Mouse (Mus musculus) cerebellum, adult 9-10 months (tissue): Measurements from ENCODE around the gene Socs7.
"Not testable (repeated sequence)": the region's sequence is repeated elsewhere in the genome, so short reads cannot be mapped to it uniquely, and the experiment has no call there.

Experiments used
- DNase-seq: peaks from one replicate; pipeline ENCODE4 v3.0.0; 2022

Gene Socs7

DNA sequence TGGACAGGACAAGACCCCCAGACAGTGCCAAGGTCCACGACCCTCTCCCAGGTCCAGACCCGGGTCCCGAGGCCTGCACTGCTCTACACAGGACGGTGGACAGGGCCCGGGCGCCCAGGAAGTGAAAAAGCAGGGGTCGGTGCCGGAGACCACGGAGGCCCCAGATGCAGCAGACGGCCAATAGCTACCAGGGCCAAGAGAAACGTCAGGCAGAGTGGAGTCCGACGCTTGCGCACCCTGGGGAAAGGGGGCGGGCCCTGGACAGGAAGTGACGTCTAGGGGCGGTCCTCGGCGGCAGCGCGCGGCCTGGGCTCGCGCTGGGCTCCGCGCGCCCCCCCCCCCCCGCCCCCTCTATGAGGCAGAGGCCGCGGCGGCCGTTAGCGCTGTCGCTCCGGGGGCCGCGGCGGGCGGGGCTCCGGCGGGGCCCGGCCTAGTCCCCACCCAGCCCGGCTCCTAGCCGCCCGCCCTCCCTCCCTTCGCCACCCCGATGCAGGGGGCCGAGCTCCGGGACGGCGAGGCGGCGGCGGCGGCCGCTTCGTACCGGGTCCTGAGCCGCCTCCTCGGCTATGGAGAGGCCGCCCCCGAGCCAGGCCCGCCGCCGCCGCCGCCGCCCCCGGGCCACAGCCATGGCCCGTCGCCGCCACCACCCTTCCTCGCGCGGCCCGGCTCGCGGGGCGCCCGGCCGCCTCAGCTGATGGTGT, at the start of gene Socs7:
TSS of gene Socs7 (plus strand) at position 604 of the 701 bp plus-strand sequence.
- peak; percentile 93 for DNase-seq

DNA sequence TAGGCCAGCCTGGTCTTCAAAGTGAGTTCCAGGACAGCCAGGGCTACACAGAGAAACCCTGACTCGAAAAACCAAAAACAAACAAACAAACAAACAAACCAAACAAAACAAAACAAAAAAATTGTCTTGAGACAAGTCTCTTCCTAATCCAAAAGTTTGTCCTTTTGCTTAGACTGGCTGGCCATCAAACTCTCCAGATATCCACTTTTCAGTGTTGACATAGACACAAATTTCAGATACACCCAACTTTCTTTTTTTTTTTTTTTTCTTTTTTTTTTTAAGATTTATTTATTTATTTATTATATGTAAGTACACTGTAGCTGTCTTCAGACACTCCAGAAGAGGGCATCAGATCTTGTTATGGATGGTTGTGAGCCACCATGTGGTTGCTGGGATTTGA, 49.5 kb upstream of the Socs7 start:
- DNase-seq = not testable (repeated sequence)

DNA sequence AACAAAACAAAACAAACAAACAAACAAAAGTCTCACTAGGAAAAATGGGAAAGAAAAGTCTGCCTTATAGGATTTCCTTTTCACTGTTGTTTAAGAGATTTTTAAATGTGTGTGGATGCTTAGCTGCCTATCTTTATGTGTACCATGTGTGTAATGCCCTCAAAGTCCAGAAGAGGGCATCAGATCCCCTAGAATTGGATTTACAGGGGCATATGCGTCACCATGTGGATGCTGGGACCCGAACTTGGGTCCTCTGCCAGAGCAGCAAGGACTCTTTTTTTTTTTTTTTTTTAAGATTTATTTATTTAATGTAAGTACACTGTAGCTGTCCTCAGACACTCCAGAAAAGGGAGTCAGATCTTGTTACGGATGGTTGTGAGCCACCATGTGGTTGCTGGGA, 48.2 kb upstream of the Socs7 start:
- DNase-seq = peak; percentile 68

DNA sequence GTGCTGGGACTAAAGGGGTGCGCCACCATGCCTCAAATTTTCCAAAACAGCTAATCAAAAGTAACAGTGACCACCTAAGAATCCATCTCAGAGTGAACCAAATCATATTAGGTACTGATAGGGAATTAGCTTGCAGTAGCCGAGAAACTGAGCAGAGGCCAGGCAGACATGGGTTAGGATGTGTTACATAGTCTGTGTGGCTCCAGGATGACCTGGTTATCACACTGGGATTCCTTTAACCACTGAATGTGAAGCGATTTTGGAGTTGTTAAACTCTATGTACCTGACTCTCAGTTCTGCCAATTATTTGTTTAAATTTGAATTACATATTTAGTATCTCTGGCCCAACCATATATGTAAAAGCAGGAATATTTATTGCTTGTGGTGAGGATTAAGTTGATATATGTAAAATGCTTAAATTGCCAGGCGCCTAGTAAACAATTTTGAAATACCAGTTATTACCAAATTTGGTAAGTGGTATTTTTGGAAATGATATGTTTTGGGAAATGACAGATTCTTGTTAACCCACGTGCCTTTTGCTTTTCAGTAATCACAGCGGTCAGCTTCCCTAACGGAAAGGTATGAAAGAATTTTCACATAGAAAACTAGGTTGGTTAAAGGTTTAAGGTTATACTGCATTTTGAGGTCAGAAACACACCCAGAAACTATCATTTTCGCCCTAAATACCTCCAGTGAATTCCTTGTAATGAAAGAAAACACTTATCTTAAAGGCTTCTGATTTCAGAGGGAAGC, 47.4 kb upstream of the Socs7 start:
- peak; percentile 52 for DNase-seq

DNA sequence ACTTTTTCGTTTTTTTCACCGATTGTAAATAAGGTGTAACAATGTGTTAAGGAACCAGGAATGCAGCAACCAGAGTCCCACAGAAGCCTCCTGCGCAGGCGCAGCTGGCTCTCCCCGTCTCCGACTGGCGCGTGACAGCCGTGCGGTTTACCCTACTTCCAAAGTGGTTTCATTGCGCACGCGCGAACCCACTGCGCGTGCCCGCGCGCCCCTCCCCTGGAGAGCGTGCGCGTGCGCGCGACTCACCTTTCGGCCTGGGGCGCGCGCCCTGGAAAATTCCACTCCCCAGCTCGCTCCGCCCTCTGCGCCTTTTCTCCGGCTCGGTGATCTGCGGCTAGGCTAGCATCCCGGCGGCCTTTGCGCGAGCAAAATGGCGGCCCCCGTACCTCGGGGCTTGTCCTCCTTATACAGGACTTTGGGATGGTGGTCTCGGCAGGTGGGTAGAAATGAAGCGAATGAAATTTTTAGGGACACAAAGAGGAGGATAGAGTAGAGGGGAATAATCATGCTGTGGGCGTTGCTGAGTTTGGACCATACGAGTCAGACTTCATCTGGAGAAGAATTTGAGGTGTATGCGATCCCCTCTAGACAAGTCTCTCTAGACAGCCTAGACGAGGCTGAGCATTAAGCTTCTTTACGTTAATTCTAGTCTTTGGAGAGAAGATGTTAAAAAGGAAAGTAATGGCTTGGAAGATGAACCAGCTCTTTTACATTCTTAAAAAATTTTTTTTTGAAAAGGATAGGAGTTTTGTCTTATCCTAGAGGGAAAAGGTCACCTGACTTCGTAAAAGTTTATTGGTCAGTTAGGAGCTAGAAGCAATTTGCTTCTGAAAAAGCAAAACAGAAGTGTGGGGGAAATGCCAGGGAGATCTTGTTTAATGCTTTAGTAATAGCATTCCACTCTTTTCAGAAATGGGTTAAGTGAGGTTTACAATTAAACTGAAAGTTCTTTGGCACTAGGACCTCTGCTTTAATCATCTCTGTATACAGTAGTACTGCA, 46.5 kb upstream of the Socs7 start, which contains the start of gene Mrpl45:
TSS of gene Mrpl45 (plus strand) at position 213 of the 1,000 bp plus-strand sequence.
- DNase-seq = peak; percentile 99

DNA sequence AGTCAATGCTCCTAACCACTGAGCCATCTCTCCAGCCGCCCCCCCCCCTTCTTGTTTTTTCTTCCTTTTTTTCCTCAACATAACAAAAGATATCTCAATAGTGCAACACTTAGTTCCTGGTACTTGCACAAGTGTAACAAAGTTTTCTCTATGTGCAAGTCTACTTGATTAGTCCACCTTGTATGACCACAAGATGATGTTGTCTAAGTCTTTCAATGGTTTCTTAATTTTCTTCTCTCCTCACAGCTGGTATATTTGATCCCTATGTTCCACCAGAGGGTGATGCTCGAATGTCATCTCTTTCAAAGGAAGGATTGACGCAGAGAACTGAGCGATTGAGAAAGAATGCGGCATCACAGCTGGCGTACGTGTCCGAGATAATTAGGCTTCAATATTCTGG, 41.2 kb upstream of the Socs7 start:
- no peak for DNase-seq

DNA sequence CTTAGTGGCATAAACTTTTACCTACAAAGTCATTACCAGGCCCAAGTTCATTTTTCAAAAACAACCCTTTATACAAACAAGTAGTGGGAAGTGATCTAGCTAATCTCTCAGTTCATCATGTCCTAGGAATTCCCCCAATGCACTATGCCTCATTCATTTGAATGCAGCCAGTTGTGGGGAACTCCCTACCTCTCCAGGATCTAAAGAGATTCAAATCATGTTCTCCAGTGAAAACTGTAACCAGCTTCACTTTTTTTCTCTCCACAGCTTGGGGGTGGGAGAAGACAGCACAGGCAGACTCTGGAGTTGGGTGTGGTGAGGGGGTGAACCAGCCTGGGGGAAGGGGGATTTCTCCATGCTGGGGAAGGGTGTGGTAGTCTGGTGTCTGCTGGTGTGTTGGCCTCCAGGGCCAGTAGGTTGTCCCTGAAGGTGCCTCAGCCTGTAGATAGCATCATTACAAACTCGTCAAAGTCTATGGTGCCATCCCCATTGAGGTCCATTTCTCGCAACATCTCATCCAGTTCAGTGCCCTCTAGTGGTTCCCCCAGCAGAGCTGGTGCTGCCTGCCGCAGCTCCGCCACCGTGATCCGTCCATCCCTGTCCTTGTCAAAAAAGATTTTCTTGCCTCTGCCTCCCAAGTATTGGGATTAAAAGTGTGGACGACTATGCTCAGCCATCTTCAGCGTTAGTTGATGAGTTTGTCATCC, 40.3 kb upstream of the Socs7 start:
- DNase-seq = not testable (repeated sequence)

DNA sequence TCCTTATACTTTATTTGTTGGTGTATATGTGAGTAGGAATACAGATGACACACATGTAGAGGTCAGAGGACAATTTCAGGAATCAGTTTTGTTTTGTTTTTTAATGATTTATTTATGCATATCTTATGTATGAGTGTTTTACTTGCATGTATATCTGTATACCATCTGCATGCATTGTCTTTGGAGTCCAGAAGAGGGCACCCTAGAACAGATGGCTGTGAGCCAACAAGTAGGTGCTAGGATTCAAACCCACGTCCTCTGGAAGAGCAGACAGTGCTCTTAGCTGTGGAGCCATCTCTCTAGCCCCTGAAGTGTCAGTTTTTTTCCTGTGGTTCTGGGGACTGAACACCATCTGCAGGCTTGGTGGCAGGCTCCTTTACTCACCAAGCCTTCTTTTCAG, 37.1 kb upstream of the Socs7 start:
- DNase-seq = no peak

DNA sequence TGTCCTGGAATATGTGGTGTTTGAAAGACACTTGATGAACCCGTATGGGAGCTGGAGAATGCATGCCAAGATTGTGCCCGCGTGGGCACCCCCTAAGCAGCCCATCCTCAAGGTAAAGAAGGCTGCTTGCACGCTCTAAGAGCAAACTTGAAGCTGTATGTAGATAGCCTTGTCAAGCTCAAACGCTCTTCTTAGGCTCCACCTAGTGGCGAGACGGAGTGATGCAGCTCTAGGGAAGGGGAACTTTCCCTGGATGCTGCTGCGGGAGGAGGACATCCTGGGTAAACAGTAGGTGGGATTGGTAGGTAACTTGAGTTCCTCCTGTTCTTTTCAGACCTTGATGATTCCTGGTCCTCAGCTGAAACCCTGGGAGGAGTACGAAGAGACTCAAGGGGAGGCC, 34.2 kb upstream of the Socs7 start:
- no peak for DNase-seq

DNA sequence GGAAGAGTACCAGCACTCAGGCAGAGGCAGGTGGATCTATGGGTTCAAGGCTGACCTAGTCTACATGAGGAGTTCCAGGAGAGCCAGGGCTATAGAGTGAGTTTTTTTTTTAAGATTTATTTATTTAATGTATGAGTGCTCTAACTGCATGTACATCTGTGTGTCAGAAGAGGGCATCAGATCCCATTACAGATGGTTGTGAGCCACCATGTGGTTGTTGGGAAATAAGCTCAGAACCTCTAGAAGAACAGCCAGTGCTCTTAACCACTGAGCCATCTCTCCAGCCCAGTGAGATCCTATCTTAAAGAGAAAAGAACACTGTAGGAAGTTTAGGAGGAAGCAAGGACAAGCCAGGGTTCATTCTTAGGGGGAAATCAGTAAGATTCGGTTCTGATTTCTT, 32.0 kb upstream of the Socs7 start:
- DNase-seq = no peak

DNA sequence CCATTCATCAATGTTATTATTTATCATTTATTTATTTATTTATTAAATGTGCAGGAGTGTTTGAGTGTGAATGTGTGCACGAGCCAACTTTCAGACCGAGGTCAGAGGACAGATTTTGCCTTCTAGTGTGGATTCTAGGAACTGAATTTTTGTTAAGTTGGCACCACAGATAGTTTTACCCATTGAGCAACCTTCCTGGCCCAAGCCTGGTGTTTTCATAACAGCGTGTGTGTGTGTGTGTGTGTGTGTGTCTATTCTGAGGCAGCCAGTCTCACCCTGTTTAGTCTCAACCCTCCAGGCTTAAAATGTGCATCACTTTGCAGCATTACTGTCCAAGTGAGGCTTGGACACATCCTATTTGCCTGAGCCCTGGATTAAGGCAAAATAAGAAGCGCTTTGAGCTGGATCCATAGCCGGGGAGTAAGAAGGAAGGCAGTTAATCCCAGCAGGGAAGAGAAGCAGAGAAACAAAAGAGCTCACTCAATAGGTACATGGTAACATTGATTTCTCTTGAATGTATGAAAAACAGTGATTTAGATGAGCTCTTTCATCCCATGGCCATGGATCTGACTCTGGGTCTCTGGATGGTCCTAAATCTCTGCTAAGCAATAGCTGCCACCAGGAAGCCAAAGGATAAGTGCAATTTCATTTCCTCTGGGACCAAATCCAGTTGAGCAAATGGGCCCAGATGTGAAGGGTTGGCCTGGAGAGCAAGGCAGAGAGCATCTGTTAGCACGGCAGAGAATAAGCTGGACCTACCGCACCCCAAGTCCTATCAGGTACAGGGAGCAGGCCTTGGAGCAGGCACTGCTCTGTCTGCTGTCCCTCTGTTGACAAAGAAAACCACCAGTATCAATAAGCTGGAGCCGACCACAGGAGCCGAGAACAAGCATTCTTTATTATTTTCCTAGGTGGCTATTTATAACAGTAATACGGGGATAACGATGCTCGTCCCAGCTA, 30.8 kb upstream of the Socs7 start:
- no peak for DNase-seq

DNA sequence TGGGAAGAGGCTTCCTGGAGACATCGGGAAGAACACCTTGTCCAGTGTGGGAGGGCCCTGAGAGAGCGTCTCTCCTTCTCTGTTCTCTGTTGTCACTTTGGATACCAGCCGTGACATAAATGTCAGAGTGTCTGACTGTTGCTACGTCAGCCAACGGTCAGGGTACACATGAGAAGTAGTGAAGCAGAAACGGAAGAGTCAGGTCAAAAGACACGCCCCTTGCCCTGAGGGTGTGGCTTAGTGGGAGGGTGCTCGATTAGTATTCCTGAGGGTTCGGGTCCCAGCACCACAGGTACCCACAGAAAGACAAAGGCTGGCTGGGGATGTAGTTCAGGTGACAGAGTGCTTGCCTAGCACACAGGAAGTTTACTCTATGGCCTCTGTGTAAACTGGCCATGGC, 29.3 kb upstream of the Socs7 start:
- no peak for DNase-seq

DNA sequence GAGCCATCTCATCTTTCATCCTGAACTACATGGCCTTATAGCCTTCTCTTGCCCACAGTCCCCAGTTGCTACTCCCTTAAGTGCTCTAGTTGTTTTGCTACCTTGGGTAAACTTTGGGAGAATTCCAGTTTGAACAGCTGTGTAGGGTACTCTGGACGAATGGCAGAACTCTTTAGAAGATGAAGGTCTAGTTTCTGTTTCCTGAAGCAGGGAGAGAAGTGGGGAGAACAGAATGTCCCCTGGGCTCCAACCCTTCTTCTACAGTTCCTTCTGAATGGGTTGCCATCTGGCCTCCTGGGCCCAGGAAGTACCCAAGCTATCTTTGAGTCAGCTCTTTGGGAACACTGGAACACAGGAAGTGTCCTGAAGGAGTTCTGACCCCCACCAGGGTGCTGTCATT, 28.5 kb upstream of the Socs7 start:
- no peak for DNase-seq

DNA sequence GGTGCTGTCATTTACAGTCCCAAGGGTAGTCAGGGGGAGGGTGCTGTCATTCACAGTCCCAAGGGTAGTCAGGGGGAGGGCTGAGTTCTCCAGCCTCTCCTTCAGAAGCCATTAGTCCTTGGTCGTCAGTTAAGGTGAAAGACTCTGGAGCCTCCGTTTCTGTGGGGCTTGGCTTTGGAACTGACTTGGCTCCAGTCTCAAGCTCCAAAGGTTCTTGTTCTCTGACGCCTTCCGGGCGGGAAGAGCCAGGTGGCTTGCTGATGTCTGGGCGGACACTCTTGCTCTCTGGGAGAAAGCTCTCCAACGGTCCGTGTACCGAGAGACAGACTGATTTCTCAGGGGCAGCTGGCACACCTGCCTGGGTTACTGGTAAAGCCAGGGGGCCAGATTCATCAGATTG, 28.0 kb upstream of the Socs7 start:
- no peak for DNase-seq

DNA sequence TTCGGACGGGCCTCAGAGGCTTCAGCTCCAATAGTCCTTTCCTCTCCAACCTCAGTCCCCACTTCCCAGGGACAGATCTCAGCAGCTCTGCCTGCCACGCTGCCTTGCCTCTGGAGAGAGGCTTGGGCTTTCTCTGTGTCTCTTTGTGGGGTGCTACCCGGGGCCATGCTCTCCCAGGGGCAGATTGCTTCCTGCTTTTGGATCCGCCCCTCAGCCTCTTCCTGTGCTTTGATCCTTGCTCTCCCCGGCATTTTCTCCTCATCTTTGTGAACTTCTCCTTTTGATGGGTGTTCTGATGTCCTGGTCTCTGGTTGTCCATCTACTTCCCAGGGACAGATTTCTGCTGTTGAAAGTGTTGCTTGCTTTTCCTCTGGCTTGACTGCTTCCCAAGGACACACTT, 26.1 kb upstream of the Socs7 start:
- no peak for DNase-seq

DNA sequence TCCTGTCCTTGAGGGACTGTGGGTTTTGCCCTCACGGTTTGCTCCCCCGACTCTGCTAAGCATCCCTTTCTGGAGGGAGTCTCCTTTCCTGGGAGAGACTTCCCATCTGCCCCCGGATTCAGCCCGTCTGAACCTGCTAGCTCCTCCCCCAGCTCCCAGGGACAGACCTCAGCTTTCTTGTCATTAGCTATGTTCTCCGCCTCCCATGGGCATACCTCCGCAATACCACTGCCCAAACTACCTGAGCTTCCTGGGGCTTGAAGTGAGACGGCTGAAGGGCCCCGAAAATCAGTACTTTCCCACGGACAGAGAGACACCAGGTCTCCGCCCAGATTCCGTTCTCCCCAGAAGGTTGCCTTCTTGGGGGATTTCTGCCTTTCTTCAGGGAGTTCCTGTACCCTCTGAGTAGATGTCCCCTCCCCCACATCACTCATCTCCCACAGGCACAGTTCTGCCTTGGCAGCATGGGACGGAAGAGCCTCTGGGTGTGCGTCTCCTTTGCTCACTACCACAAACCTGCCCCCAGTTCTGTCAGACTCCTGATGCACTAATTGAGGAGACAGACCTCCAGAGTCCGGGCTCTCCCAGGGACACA, 25.5 kb upstream of the Socs7 start:
- no peak for DNase-seq

DNA sequence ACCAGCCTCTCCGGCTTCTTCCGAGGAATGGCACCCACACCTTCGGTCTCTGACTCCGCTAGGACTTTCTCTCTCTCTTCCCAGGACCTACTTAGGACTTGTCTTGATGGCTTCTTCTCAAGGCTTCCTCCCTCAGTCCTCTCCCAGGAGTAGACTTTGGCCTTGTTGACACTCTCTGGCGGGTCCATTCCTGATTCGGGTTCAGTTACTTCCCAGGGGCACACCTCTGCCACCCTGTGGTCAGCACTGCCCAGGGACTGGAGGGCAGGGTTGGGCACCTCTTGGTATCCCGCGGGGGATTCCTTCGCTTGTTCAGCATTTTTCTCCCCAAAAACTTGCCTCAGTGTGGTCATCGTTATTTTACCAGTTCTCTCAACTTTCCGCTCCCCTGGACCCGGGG, 25.0 kb upstream of the Socs7 start:
- DNase-seq = no peak

DNA sequence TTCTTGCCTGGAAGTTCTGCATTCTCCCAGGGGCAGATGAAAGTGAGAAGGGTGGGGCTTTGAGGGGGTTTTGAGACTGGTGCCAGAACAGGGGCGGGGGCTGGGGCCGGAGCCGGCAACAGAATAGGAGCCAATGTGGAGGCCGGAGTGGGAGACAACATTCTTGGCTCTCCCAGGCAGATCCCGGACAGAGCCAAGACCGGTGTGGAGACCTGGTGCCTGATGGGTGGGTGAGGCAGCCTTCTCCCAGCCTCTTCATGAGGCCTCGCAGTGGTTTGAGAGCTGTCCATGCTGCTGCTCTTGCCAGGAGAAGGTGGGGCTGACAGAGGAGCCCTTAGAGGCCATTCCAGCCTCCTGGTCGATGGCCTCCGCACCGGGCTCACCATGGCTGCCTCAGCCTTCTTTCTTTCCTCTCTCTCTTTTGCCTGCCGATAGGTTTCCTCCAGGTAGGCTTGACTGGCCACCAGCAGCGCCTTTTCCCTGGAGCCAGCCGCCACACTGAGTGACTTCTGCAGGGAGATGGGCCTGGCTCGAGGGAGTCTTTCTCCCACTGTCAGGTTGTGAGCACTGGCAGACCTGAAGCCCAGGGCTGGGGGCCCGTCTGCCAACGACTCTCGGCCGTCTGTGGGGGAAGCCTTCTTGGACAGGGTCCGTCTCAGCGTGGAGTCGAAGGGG, 23.9 kb upstream of the Socs7 start:
- no peak for DNase-seq

DNA sequence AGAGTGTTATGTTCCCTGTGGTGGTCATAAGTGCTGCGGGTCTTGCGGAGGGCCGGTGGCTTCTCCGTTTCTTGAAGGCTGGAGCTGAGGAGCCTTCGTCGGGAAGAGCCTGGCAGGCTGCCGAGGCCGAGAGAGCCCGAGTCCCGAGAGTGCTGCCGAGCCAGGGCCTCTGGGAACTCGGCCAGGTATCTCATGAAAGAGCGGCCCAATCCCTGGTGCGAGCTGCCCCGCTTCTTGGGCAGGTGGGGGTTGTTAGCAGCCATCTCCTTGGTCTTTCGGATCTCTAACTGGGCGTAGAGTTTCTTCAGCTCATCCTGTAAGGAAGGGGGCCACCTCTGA, 23.4 kb upstream of the Socs7 start:
- DNase-seq = peak; percentile 77

DNA sequence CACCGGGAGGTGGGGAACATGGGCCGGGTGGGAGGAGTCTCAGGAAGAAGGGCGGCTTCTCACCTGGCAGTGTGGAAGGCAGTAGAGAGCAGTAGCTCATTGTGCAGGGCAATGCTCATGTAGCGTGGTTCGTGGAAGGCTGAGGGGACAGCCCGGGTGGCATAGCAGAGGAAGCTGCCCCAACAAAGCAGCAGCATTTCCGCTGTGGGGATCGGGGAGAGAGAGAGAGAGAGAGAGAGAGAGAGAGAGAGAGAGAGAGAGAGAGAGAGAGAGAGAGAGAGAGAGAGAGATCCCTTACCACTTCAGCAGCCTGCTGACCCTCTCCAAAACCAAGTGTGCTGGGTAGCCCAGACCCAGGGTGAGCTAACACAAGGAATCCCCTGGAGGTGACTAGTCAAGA, 19.2 kb upstream of the Socs7 start:
- DNase-seq = no peak

DNA sequence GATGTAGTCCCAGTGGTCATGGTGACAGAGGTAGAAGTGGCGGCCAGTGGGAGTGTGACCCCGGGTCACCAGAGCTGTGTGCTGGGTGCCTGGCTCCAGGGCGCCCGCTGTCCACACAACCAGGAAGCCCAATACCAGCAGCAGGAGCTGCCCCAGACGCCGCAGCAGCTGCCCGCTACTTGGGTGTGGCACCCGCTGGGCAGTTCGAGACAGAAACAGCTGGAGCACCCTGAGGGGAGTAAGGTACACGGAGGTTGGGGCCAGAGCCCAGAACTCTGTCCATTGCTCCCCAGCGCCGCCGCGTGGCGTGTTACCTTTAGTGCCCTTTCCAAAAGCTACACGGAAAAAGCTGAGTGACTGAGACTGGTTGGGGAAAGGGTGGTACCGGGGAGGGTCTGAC, 18.7 kb upstream of the Socs7 start:
- no peak for DNase-seq
